Comparison of ENCODE assay signal across 8 mouse cellular contexts in genomic region chr5:88791256-88792245, GRCm38 (mm10). TPM values are rescaled to one million over a fixed set of nuclear protein-coding genes. Genes with fewer than 3 reads are reported as not detected.
DNase-seq lines count a peak whose midpoint lies in the region; ATAC-seq lines count a peak whose summit lies in the region.

No protein-coding gene starts in this region.

- H3K9ac ChIP-seq in hindbrain, embryonic 14.5 days, result no peak overlapping the region
- no peak overlapping the region for H3K9ac ChIP-seq in midbrain, embryonic 14.5 days (replicated peaks; ENCODE audit: low read length)

- no peaks in the 10 kb centered on the region for H3K9me3 ChIP-seq in embryonic facial prominence, embryonic 10.5 days
- H3K9me3 ChIP-seq in hindbrain, embryonic 14.5 days (ENCODE audit: control insufficient read depth, low read length), result no peaks in the 10 kb centered on the region
- no peaks in the 10 kb centered on the region for H3K9me3 ChIP-seq in midbrain, embryonic 14.5 days (ENCODE audit: control insufficient read depth, low read length)

- no peak overlapping the region for H3K4me3 ChIP-seq in embryonic facial prominence, embryonic 10.5 days
- no peak overlapping the region for H3K4me3 ChIP-seq in hindbrain, embryonic 14.5 days (replicated peaks; ENCODE audit: low read length)
- H3K4me3 ChIP-seq in midbrain, embryonic 14.5 days (replicated peaks; ENCODE audit: low read depth, low read length), result no peak overlapping the region

- peaks cover 3% of the 10 kb centered on the region; the same call in 1 of the 2 replicates for H3K4me1 ChIP-seq in embryonic facial prominence, embryonic 10.5 days
- H3K4me1 ChIP-seq in hindbrain, embryonic 14.5 days (replicated peaks; ENCODE audit: control insufficient read depth, insufficient read depth, low read length), result no peaks in the 10 kb centered on the region
- no peaks in the 10 kb centered on the region for H3K4me1 ChIP-seq in midbrain, embryonic 14.5 days (ENCODE audit: control insufficient read depth, insufficient read depth, low read length)

- peak; percentile 37 to 68 for DNase-seq in layer of hippocampus, adult 18-20 months (ENCODE audit: low spot score in 2 of 2)
- no peak for DNase-seq in layer of hippocampus, adult 9-10 months (ENCODE audit: low spot score)
- peak; percentile 30 for DNase-seq in adrenal gland, postnatal 25 days
- DNase-seq in embryonic facial prominence, embryonic 10.5 days (ENCODE audit: low spot score), result peak; percentile 64
- peak; percentile 66 for DNase-seq in hindbrain, embryonic 14.5 days (ENCODE audit: low spot score)
- peak; percentile 45 to 66 for DNase-seq in left cerebral cortex, postnatal 14 days (ENCODE audit: low spot score in 2 of 2)
- DNase-seq in midbrain, embryonic 14.5 days, result peak; percentile 78
- DNase-seq in splenic B cell, adult 2 months (ENCODE audit: low read depth, low spot score), result peak; percentile 70

- H3K4me2 ChIP-seq in hindbrain, embryonic 14.5 days (replicated peaks), result no peak overlapping the region
- H3K4me2 ChIP-seq in midbrain, embryonic 14.5 days (ENCODE audit: low read length), result no peak overlapping the region

- intact Hi-C loops in left cerebral cortex, postnatal 14 days (cut with DNase I), result loop anchor here (5.0 to 10.0 kb wide), 3 partner anchors 96 to 591 kb away; partner anchors contain the start of gene Slc4a4

- WGBS in embryonic facial prominence, embryonic 10.5 days, result 43% methylated on average over 10 of the region's 10 CpGs
- WGBS in hindbrain, embryonic 14.5 days, result 41% methylated on average over 10 of the region's 10 CpGs
- 43% methylated on average over 10 of the region's 10 CpGs for WGBS in midbrain, embryonic 14.5 days

- ATAC-seq in hindbrain, embryonic 14.5 days (ENCODE audit: low FRiP score), result peak; percentile 69; the same call in 1 of the 2 replicates
- peak; percentile 46; the same call in 1 of the 2 replicates for ATAC-seq in midbrain, embryonic 14.5 days (ENCODE audit: low FRiP score, low TSS enrichment)

- H3K27ac ChIP-seq in embryonic facial prominence, embryonic 10.5 days (replicated peaks), result no peak overlapping the region
- no peak overlapping the region for H3K27ac ChIP-seq in hindbrain, embryonic 14.5 days
- no peak overlapping the region for H3K27ac ChIP-seq in midbrain, embryonic 14.5 days (replicated peaks; ENCODE audit: low read depth, low read length)

- H3K36me3 ChIP-seq in embryonic facial prominence, embryonic 10.5 days (replicated peaks), result peaks cover 12% of the 10 kb centered on the region
- peaks cover 4% of the 10 kb centered on the region; the same call in 1 of the 2 replicates for H3K36me3 ChIP-seq in hindbrain, embryonic 14.5 days (replicated peaks; ENCODE audit: control insufficient read depth, insufficient read depth)
- no peaks in the 10 kb centered on the region for H3K36me3 ChIP-seq in midbrain, embryonic 14.5 days (ENCODE audit: control insufficient read depth, insufficient read depth, low read length)
- H3K36me3 ChIP-seq in splenic B cell, adult 2 months (ENCODE audit: control insufficient read depth, insufficient read depth, low read length, poor library complexity, severe bottlenecking), result no peaks in the 10 kb centered on the region

- H3K27me3 ChIP-seq in embryonic facial prominence, embryonic 10.5 days (replicated peaks; ENCODE audit: low read depth, poor library complexity, severe bottlenecking), result no peaks in the 10 kb centered on the region
- no peaks in the 10 kb centered on the region for H3K27me3 ChIP-seq in hindbrain, embryonic 14.5 days (ENCODE audit: control insufficient read depth, insufficient read depth, low read length)
- no peaks in the 10 kb centered on the region for H3K27me3 ChIP-seq in midbrain, embryonic 14.5 days (ENCODE audit: control insufficient read depth, insufficient read depth, low read length)
- peaks cover 3% of the 10 kb centered on the region; the same call in 1 of the 2 replicates for H3K27me3 ChIP-seq in splenic B cell, adult 2 months (ENCODE audit: control insufficient read depth, insufficient read depth, low read length, poor library complexity, severe bottlenecking)

RNA-seq across cellular contexts. Expression of gene Dck, which starts 26.8 kb away (rescaled TPM):
- total RNA-seq in layer of hippocampus, adult 18-20 months (2021), result 10 to 100 TPM; 12.1 to 12.5 TPM
- total RNA-seq in adrenal gland, postnatal 25 days (2021), result 4.6 and 6.7 TPM in 2 replicates
- 93.2 and 97.1 TPM in 2 replicates for polyA plus RNA-seq in embryonic facial prominence, embryonic 10.5 days (2016; fragmentation: Nextera tagmentation; extraction: Ambion mirVana)
- 51.6 and 53.7 TPM in 2 replicates for polyA plus RNA-seq in hindbrain, embryonic 14.5 days (2014; fragmentation: Nextera tagmentation; extraction: Ambion mirVana)
- total RNA-seq in left cerebral cortex, postnatal 14 days (2021), result 10 to 100 TPM; 18.2 to 19.2 TPM
- polyA plus RNA-seq in midbrain, embryonic 14.5 days (2014; fragmentation: Nextera tagmentation; extraction: Ambion mirVana), result 51.0 and 67.5 TPM in 2 replicates
